Mouse (Mus musculus): ENCODE data around the gene Mtus2. TPM values are rescaled to one million over a fixed set of nuclear protein-coding genes. Genes with fewer than 3 reads are reported as not detected.

Gene Mtus2
- polyA plus RNA-seq, 1 experiment from 2014 or later, result 53.9 TPM

Other genes with a start within 250 kb of the Mtus2 start
- 9.9 and 15.3 TPM in 2 replicates for gene Flt1, start 231.3 kb upstream of the Mtus2 start, polyA plus RNA-seq (2014; fragmentation: Nextera tagmentation; extraction: Ambion mirVana)
- 514 and 515 TPM in 2 replicates for gene Pomp, start 96.9 kb upstream of the Mtus2 start, polyA plus RNA-seq (2014; fragmentation: Nextera tagmentation; extraction: Ambion mirVana)
- 3.7 and 6.2 TPM in 2 replicates for gene Slc46a3, start 62.5 kb upstream of the Mtus2 start, polyA plus RNA-seq (2014; fragmentation: Nextera tagmentation; extraction: Ambion mirVana)

Measured in neural tube, embryonic 14.5 days (tissue).